Mouse (Mus musculus): ENCODE results near the gene Vcl.

DNA sequence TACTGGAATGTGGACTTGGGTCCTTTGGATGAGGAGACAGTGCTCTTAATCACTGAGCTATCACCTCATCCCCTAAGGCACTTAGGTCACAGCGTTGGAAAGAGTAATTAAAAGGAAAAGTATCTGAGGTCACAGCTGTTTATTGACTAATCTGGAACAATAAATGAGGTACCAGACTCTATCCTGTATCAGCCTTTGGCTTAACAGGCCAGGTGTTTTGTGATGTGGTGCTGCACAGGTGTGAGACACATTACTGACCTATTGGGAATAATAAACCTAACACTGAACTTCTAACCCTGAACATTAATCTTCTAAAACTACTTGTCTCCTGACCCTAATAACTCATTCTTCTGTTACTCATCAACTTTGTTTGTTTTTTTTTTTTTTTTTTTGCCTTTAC is 33.3 kb downstream of the Vcl start:
- TF ChIP-seq ELF1 (IDR thresholded peaks at IDR 0.05; ENCODE audit: low read depth, low read length) (no peak), USF1 (IDR thresholded peaks at IDR 0.05; ENCODE audit: low read depth, low read length) (no peak), CTCF (conservative IDR thresholded peaks at IDR 0.05 in 1 of 2, IDR thresholded peaks at IDR 0.05 in 1 of 2; ENCODE audit: low read depth in 2 of 2, low read length in 2 of 2) (no peak), UBTF (IDR thresholded peaks at IDR 0.05; ENCODE audit: low read depth, low read length) (no peak), POLR2A (IDR thresholded peaks at IDR 0.05; ENCODE audit: low read depth, low read length) (no peak), CHD1 (IDR thresholded peaks at IDR 0.05; ENCODE audit: low read depth, low read length) (no peak), EP300 (IDR thresholded peaks at IDR 0.05; ENCODE audit: low read length) (no peak), BHLHE40 (IDR thresholded peaks at IDR 0.05; ENCODE audit: low read depth, low read length) (no peak), CHD2 (IDR thresholded peaks at IDR 0.05; ENCODE audit: low read length) (no peak), E2F4 (IDR thresholded peaks at IDR 0.05; ENCODE audit: insufficient replicate concordance, low read depth, low read length) (no peak), ZKSCAN1 (IDR thresholded peaks at IDR 0.05; ENCODE audit: borderline replicate concordance, low read depth, low read length) (no peak)

All from CH12.LX (cell line).